ENCODE assay signal across 26 mouse cellular contexts in the genomic region with DNA sequence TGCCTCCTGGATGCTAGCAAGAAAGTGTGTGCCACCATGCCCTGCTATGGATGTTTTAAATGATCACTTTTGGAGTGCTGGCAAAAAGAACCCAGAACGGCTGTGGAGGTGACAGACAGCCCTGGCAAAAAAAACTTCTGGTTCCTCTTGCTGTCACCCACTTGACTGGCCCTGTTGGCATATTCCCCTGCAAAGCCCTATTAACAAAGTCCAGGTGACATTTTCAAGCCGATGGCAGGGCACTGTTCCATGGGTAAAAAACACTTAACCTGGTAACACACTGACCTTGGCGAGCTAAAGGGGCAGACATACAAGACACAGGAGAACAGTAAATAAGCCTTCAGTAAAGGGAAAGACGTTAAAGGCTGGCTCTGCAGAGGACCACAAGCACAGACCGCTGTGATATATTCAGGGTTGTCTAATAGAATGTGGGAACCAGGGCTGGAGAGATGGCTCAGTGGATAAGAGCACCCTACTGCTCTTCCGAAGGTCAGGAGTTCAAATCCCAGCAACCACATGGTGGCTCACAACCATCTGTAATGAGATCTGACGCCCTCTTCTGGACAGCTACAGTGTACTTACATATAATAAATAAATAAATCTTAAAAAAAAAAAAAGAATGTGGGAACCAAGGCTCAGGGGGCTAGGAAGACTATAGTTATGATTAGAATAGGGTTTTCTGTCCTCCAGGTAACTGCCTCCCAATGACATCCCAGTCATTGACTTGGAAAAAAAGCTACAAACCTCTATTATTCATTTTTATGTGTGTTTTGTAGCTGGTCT. TPM values are rescaled to one million over a fixed set of nuclear protein-coding genes. Genes with fewer than 3 reads are reported as not detected.
DNase-seq lines count a peak whose midpoint lies in the region; ATAC-seq and TF ChIP-seq lines count a peak whose summit lies in the region.
"Had no signal": no experiment of that assay in that cellular context is flagged by ENCODE, and none has a peak within 500 bp of the region (broad histone marks: within the 10 kb centered on the region; RNA-seq: fewer than 3 reads in every experiment).

No protein-coding gene starts in this region.

- TF ChIP-seq RAD21 in MEL (IDR thresholded peaks at IDR 0.05; ENCODE audit: low read depth, low read length): no peak

- DNase-seq in heart, adult 2 months: peak in 1 of 2 experiments; percentile 37
- DNase-seq in heart, postnatal 10 days: no peak
- DNase-seq in layer of hippocampus, adult 2 months (ENCODE audit: low spot score in 2 of 2): no peak
- no peak for DNase-seq in layer of hippocampus, adult 8-10 months (ENCODE audit: low spot score in 2 of 2)
- DNase-seq in MEL (ENCODE audit: low read depth, low spot score): no peak
- DNase-seq in stomach, postnatal 0 days (ENCODE audit: low spot score): no peak
- DNase-seq: B cell, adult 2 months; cerebellum, adult 2 months; cerebellum, postnatal 14 days; gastrocnemius, postnatal 25 days; left cerebral cortex, postnatal 4 days; lung, adult 2 months; lung, postnatal 10 days; retina, postnatal 1 day; right cerebral cortex, postnatal 14 days had no signal

- no peaks in the 10 kb centered on the region for H3K27me3 ChIP-seq in heart, adult 2 months (ENCODE audit: control insufficient read depth, insufficient read depth, low read length)
- no peaks in the 10 kb centered on the region for H3K27me3 ChIP-seq in MEL (ENCODE audit: control insufficient read depth in 1 of 2, insufficient read depth in 2 of 2, low read length in 2 of 2)
- H3K27me3 ChIP-seq in stomach, postnatal 0 days (ENCODE audit: control insufficient read depth, insufficient read depth, low read length): no peaks in the 10 kb centered on the region
- H3K27me3 ChIP-seq: forebrain, embryonic 13.5 days; midbrain, embryonic 13.5 days; neural tube, embryonic 15.5 days had no signal

- no peaks in the 10 kb centered on the region for H3K9me3 ChIP-seq in MEL (replicated peaks; ENCODE audit: insufficient read depth, low read length)
- no peaks in the 10 kb centered on the region for H3K9me3 ChIP-seq in stomach, postnatal 0 days (ENCODE audit: control insufficient read depth, low read length)
- H3K9me3 ChIP-seq: forebrain, embryonic 13.5 days; midbrain, embryonic 13.5 days; neural tube, embryonic 15.5 days had no signal

- no peak overlapping the region for H3K4me3 ChIP-seq in heart, adult 2 months
- H3K4me3 ChIP-seq in layer of hippocampus, adult 2 months: no peak overlapping the region
- no peak overlapping the region for H3K4me3 ChIP-seq in MEL (ENCODE audit: control insufficient read depth in 1 of 2, insufficient read depth in 1 of 2, low read depth in 2 of 2, low read length in 2 of 2)
- H3K4me3 ChIP-seq in stomach, postnatal 0 days (ENCODE audit: low read depth, low read length): no peak overlapping the region
- H3K4me3 ChIP-seq: forebrain, embryonic 13.5 days; midbrain, embryonic 13.5 days; neural tube, embryonic 15.5 days had no signal

- TF ChIP-seq EP300 in heart, adult 2 months (IDR thresholded peaks at IDR 0.05; ENCODE audit: insufficient read depth, low read depth, low read length): no peak
- TF ChIP-seq EP300 in MEL (IDR thresholded peaks at IDR 0.05; ENCODE audit: low read depth in 1 of 2, low read length in 2 of 2): no peak
- no peak for TF ChIP-seq EP300 in stomach, postnatal 0 days (optimal IDR thresholded peaks at IDR 0.05)

- no peak for TF ChIP-seq POLR2A in heart, adult 2 months (IDR thresholded peaks at IDR 0.05; ENCODE audit: insufficient read depth, low read depth, low read length)
- TF ChIP-seq POLR2A in MEL (IDR thresholded peaks at IDR 0.05; ENCODE audit: control insufficient read depth in 1 of 2, insufficient read depth in 1 of 2, low read depth in 1 of 2, low read length in 2 of 2, poor library complexity in 1 of 2): no peak

- H3K79me2 ChIP-seq in heart, adult 2 months (replicated peaks; ENCODE audit: control insufficient read depth, insufficient read depth, low read length): no peaks in the 10 kb centered on the region
- H3K79me2 ChIP-seq in MEL (ENCODE audit: control insufficient read depth, insufficient read depth, low read length, poor library complexity): peaks cover 6% of the 10 kb centered on the region; the same call in 1 of the 2 replicates

- H3K36me3 ChIP-seq in heart, adult 2 months (ENCODE audit: control insufficient read depth, insufficient read depth, low read length): peaks cover 5% of the 10 kb centered on the region
- peaks cover 0 to 52% of the 10 kb centered on the region in 2 experiments; a peak in 2 of 4 replicates for H3K36me3 ChIP-seq in MEL (ENCODE audit: control insufficient read depth in 1 of 2, insufficient read depth in 2 of 2, low read length in 2 of 2)
- peaks cover 44% of the 10 kb centered on the region for H3K36me3 ChIP-seq in stomach, postnatal 0 days (ENCODE audit: control insufficient read depth, insufficient read depth, low read length)

- H3K9ac ChIP-seq in heart, adult 2 months (ENCODE audit: low read depth, low read length): no peak overlapping the region
- H3K9ac ChIP-seq in MEL (ENCODE audit: control insufficient read depth, low read depth, low read length, poor library complexity, severe bottlenecking): no peak overlapping the region
- no peak overlapping the region for H3K9ac ChIP-seq in stomach, postnatal 0 days (ENCODE audit: low read length)
- H3K9ac ChIP-seq: forebrain, embryonic 13.5 days; liver, embryonic 14.5 days; midbrain, embryonic 13.5 days; neural tube, embryonic 15.5 days had no signal

- no peak overlapping the region for H3K27ac ChIP-seq in heart, adult 2 months
- no peak overlapping the region for H3K27ac ChIP-seq in layer of hippocampus, adult 2 months
- H3K27ac ChIP-seq in MEL (ENCODE audit: control insufficient read depth, low read depth, low read length): no peak overlapping the region
- no peak overlapping the region for H3K27ac ChIP-seq in stomach, postnatal 0 days (replicated peaks)
- H3K27ac ChIP-seq: forebrain, embryonic 13.5 days; liver, embryonic 14.5 days; macrophage; midbrain, embryonic 13.5 days; neural tube, embryonic 15.5 days had no signal

- H3K4me1 ChIP-seq in heart, adult 2 months (ENCODE audit: control insufficient read depth, insufficient read depth, low read length): no peaks in the 10 kb centered on the region
- no peaks in the 10 kb centered on the region for H3K4me1 ChIP-seq in MEL (ENCODE audit: control insufficient read depth in 1 of 2, insufficient read depth in 2 of 2, low read length in 2 of 2)
- H3K4me1 ChIP-seq in stomach, postnatal 0 days (replicated peaks; ENCODE audit: control insufficient read depth, insufficient read depth): no peaks in the 10 kb centered on the region
- H3K4me1 ChIP-seq: forebrain, embryonic 13.5 days; midbrain, embryonic 13.5 days; neural tube, embryonic 15.5 days had no signal

- ATAC-seq in stomach, postnatal 0 days (ENCODE audit: low FRiP score, low TSS enrichment): no peak
- ATAC-seq: forebrain, embryonic 13.5 days; intestine, embryonic 16.5 days; midbrain, embryonic 13.5 days had no signal

- intact Hi-C loops in heart, adult 2 months (cut with DNase I): no loop called here
- intact Hi-C loops in heart, postnatal 10 days (cut with DNase I): no loop called here

- WGBS in heart, adult 2 months: 68% methylated on average over 7 of the region's 7 CpGs
- 70% methylated on average over 7 of the region's 7 CpGs for whole genome bisulfite sequencing in stomach, postnatal 0 days

- no peak overlapping the region for H3K4me2 ChIP-seq in stomach, postnatal 0 days (replicated peaks; ENCODE audit: low read depth)
- H3K4me2 ChIP-seq: forebrain, embryonic 13.5 days; midbrain, embryonic 13.5 days; neural tube, embryonic 15.5 days had no signal

- peak; percentile 26 for TF ChIP-seq CTCF in heart, adult 2 months (IDR thresholded peaks at IDR 0.05)
- peak; percentile 50 for TF ChIP-seq CTCF in layer of hippocampus, adult 2 months (conservative IDR thresholded peaks at IDR 0.05)
- TF ChIP-seq CTCF in MEL (IDR thresholded peaks at IDR 0.05 in 2 of 3, conservative IDR thresholded peaks at IDR 0.05 in 1 of 3; ENCODE audit: control insufficient read depth in 1 of 3, insufficient read depth in 1 of 3, low read depth in 2 of 3, low read length in 3 of 3, poor library complexity in 1 of 3, severe bottlenecking in 1 of 3): no peak; a peak in 1 of 6 replicates
- TF ChIP-seq CTCF in stomach, postnatal 0 days (IDR thresholded peaks at IDR 0.05; ENCODE audit: low read depth): peak; percentile 21; the same call in 1 of the 2 replicates

TF ChIP-seq in MEL, 35 proteins besides CTCF, POLR2A, EP300 and RAD21 (continues in another document):
- TF ChIP-seq MXI1 (IDR thresholded peaks at IDR 0.05; ENCODE audit: low read depth, low read length) (no peak), ZNF384 (IDR thresholded peaks at IDR 0.05; ENCODE audit: low read depth, low read length) (peak; percentile 18; the same call in 1 of the 2 replicates)

RNA-seq across cellular contexts. Expression of gene Oxct2a, which starts 29.6 kb away (rescaled TPM):
- not detected for total RNA-seq in heart, adult 2 months (2021)
- polyA plus RNA-seq in heart, adult 2 months (2012; rRNA removed): 0.06 TPM in 1 of 2 replicates, not detected in the other
- not detected for total RNA-seq in heart, postnatal 10 days (2021)
- not detected for total RNA-seq in layer of hippocampus, adult 2 months (2021)
- under 1 TPM in 1 of 4 experiments, not detected in 3; 0.26 TPM for total RNA-seq in layer of hippocampus, adult 8-10 months (2022)
- not detected in 2 replicates for total RNA-seq in MEL (2012; rRNA removed)
- under 1 TPM in 1 of 2 experiments, not detected in 1; 0.04 TPM for polyA plus RNA-seq in MEL (2012; ENCODE audit: insufficient read depth in 1 of 2, insufficient read length in 2 of 2, low read depth in 1 of 2, low replicate concordance in 2 of 2, missing spikeins in 1 of 2)
- polyA plus RNA-seq in stomach, postnatal 0 days (2015; fragmentation: Nextera tagmentation; extraction: Ambion mirVana): not detected in 2 replicates
- total RNA-seq: megakaryocyte-erythroid progenitor cell, adult 5-6 weeks had no signal
- polyA plus RNA-seq: cerebellum, adult 2 months; forebrain, embryonic 13.5 days; heart, embryonic 16.5 days; hindbrain, embryonic 11.5 days; intestine, embryonic 16.5 days; lung, adult 2 months; macrophage; midbrain, embryonic 13.5 days; stomach, embryonic 14.5 days had no signal

RNA-seq across cellular contexts. Expression of gene Pabpc4, which starts 31.7 kb away (rescaled TPM):
- 100 to 1,000 TPM; 336 to 376 TPM for total RNA-seq in heart, adult 2 months (2021)
- polyA plus RNA-seq in heart, adult 2 months (2012; rRNA removed): 207 and 299 TPM in 2 replicates
- total RNA-seq in heart, postnatal 10 days (2021): 100 to 1,000 TPM; 259 to 282 TPM
- 10 to 100 TPM; 45.9 to 47.6 TPM for total RNA-seq in layer of hippocampus, adult 2 months (2021)
- total RNA-seq in layer of hippocampus, adult 8-10 months (2022): 10 to 100 TPM; 40.2 to 45.7 (median 44.2) TPM
- 330 and 394 TPM in 2 replicates for total RNA-seq in MEL (2012; rRNA removed)
- polyA plus RNA-seq in MEL (2012; ENCODE audit: insufficient read depth in 1 of 2, insufficient read length in 2 of 2, low read depth in 1 of 2, low replicate concordance in 2 of 2, missing spikeins in 1 of 2): 100 to 1,000 TPM in 1 of 2 experiments, not detected in 1; 684 TPM
- polyA plus RNA-seq in stomach, postnatal 0 days (2015; fragmentation: Nextera tagmentation; extraction: Ambion mirVana): 14.6 and 15.7 TPM in 2 replicates

RNA-seq across cellular contexts. Expression of gene Bmp8a, which starts 49.2 kb away (rescaled TPM):
- not detected for total RNA-seq in heart, adult 2 months (2021)
- polyA plus RNA-seq in heart, adult 2 months (2012; rRNA removed): not detected in 2 replicates
- total RNA-seq in heart, postnatal 10 days (2021): under 1 TPM in 1 of 2 experiments, not detected in 1; 0.17 TPM
- under 1 TPM in 1 of 2 experiments, not detected in 1; 0.15 TPM for total RNA-seq in layer of hippocampus, adult 2 months (2021)
- total RNA-seq in layer of hippocampus, adult 8-10 months (2022): under 1 TPM in 2 of 4 experiments, not detected in 2; 0.18 to 0.27 TPM
- 0.19 and 0.23 TPM in 2 replicates for total RNA-seq in MEL (2012; rRNA removed)
- polyA plus RNA-seq in MEL (2012; ENCODE audit: insufficient read depth in 1 of 2, insufficient read length in 2 of 2, low read depth in 1 of 2, low replicate concordance in 2 of 2, missing spikeins in 1 of 2): under 1 TPM in 1 of 2 experiments, not detected in 1; 0.43 TPM
- 0.67 and 0.97 TPM in 2 replicates for polyA plus RNA-seq in stomach, postnatal 0 days (2015; fragmentation: Nextera tagmentation; extraction: Ambion mirVana)
- total RNA-seq: layer of hippocampus, postnatal 14 days; megakaryocyte-erythroid progenitor cell, adult 5-6 weeks had no signal
- polyA plus RNA-seq: forebrain, embryonic 13.5 days; macrophage; stomach, embryonic 14.5 days had no signal

Comparison
In these comparisons a context has a peak if more than half of its experiments do, and no peak if none do; other contexts are left out.
1. CTCF ChIP-seq: peak in heart, adult 2 months (single experiment), layer of hippocampus, adult 2 months (single experiment) and stomach, postnatal 0 days (single experiment); none in MEL (0 of 3).